Mouse (Mus musculus): ENCODE measurements at regions not wholly inside any gene's neighbourhood (a gene's known extent, or its start where the extent isn't known, plus 50 kb on each side); places are given as distances from the start of the nearest gene placed in this dataset.

DNA sequence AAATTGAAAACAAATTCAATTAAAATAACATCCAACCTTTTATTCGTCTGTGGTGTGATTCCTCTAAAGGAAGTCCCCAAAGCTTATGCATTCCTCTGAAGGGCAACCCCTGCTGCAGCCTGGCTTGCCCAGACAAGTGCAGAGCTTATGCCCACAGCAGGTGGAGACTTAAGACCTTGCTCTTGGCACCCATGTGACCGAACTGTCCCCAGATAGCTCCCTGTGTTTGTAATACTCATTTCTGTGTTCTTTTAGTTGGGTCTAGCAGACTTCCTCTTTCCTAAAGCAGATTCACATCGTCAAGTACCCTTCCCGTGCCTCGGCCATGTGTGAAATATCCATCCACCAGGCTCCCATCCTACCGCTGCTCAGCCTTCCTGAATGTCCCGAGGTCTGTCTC lies 723.1 kb upstream of the 4930452B06Rik start:
- DNase-seq (ENCODE audit: extremely low spot score, low read depth, low spot score): no peak

All from hindlimb bud, embryonic 11.5 days (tissue).